ENCODE assay signal across 8 mouse cellular contexts in the genomic region with DNA sequence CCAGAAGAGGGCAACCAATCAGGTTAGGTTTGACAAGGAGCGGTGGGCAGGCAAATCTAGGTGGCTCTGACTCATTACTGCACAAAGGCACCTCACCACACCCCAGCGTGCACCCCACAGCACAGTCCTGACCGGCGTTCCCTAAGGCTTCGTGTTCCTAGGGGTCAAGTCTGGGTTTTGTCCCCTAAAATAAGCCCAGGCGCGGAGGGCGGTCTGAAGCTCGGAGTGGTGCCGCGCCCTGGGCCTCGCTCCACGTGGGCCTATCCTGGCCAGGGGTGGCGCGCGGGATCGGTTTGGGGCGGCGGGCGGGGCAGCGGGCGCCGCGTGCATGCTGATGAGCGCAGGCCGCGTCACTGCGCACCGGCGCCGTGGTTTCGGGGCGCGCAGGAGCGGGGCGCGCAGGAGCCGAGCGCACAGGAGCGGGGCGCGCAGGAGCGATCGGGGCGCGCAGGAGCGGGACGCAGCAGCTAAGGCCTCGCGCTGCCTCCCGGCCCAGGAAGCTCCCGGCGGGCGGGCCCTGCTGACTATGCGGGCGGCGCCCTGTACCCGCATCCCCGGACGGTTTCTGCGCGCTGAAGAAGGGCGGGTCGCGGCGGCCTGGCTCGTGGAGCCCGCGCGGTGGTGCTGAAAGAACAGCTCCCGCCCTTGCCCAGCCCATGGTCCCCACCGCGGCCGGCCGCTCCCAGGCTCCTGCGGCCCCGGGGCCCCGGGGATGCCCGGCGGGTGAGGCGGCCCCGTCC. TPM values are rescaled to one million over a fixed set of nuclear protein-coding genes. Genes with fewer than 3 reads are reported as not detected.
DNase-seq lines count a peak whose midpoint lies in the region; ATAC-seq and TF ChIP-seq lines count a peak whose summit lies in the region.

Galnt9 (plus strand) TSS at position 405 of the 740 bp plus-strand sequence.

- WGBS in thymus, adult 2 months, result 2% methylated on average over 81 of the region's 82 CpGs
- WGBS in embryonic facial prominence, embryonic 14.5 days, result under 1% methylated on average over 31 of the region's 82 CpGs
- under 1% methylated on average over 81 of the region's 82 CpGs for WGBS in heart, embryonic 16.5 days
- 1% methylated on average over 71 of the region's 82 CpGs for WGBS in liver, embryonic 12.5 days (ENCODE audit: insufficient replicate concordance)
- WGBS in neural tube, embryonic 11.5 days, result 0% methylated on average over 79 of the region's 82 CpGs

- peak within 1 kb of the TSS; percentile 68 for H3K4me2 ChIP-seq in embryonic facial prominence, embryonic 14.5 days (ENCODE audit: low read depth, low read length)
- peak within 1 kb of the TSS; percentile 56 for H3K4me2 ChIP-seq in heart, embryonic 16.5 days (ENCODE audit: low read depth, low read length)
- peak within 1 kb of the TSS; percentile 46 for H3K4me2 ChIP-seq in liver, embryonic 12.5 days
- H3K4me2 ChIP-seq in neural tube, embryonic 11.5 days (ENCODE audit: low read depth), result peak within 1 kb of the TSS; percentile 68

- DNase-seq in thymus, adult 2 months, result peak; percentile 6
- no peak for DNase-seq in thymus, adult 18-20 months
- peak; percentile 72 for DNase-seq in embryonic facial prominence, embryonic 14.5 days (ENCODE audit: low spot score)
- DNase-seq in kidney, postnatal 10 days, result peak; percentile 89
- DNase-seq in neural tube, embryonic 11.5 days (ENCODE audit: low spot score), result peak; percentile 74
- peak; percentile 12 to 14 for DNase-seq in thymus, postnatal 36 days

- H3K4me3 ChIP-seq in thymus, adult 2 months (ENCODE audit: control insufficient read depth, insufficient read depth, low read length), result no peak within 1 kb of the TSS
- H3K4me3 ChIP-seq in embryonic facial prominence, embryonic 14.5 days (ENCODE audit: low read depth, low read length), result peak within 1 kb of the TSS; percentile 42
- H3K4me3 ChIP-seq in heart, embryonic 16.5 days (ENCODE audit: low read length), result peak within 1 kb of the TSS; percentile 37
- peak within 1 kb of the TSS; percentile 20 for H3K4me3 ChIP-seq in liver, embryonic 12.5 days
- H3K4me3 ChIP-seq in neural tube, embryonic 11.5 days (ENCODE audit: low read depth, low read length), result peak within 1 kb of the TSS; percentile 43

- TF ChIP-seq POLR2A in thymus, adult 2 months (IDR thresholded peaks at IDR 0.05; ENCODE audit: control insufficient read depth, extremely low read depth, insufficient read depth, low read length, poor library complexity), result no peak

- ATAC-seq in embryonic facial prominence, embryonic 14.5 days (ENCODE audit: low read depth), result peak; percentile 87
- peak; percentile 69 for ATAC-seq in heart, embryonic 16.5 days (replicated peaks; ENCODE audit: extremely low read depth, insufficient read depth, low FRiP score)
- ATAC-seq in liver, embryonic 12.5 days, result 0 out of 2 replicates have a peak, but pooled peaks have one; percentile 54
- ATAC-seq in neural tube, embryonic 11.5 days (ENCODE audit: insufficient read depth, low FRiP score, low TSS enrichment), result peak; percentile 53

- 0 out of 2 replicates have a peak, but pooled peaks cover 4% of the 10 kb centered on the region for H3K4me1 ChIP-seq in thymus, adult 2 months (replicated peaks; ENCODE audit: control insufficient read depth, insufficient read depth, low read length)
- H3K4me1 ChIP-seq in embryonic facial prominence, embryonic 14.5 days (ENCODE audit: control insufficient read depth, insufficient read depth, low read length), result no peaks in the 10 kb centered on the region
- peaks cover 2% of the 10 kb centered on the region; the same call in 1 of the 2 replicates for H3K4me1 ChIP-seq in heart, embryonic 16.5 days (ENCODE audit: control insufficient read depth, insufficient read depth, low read length)
- H3K4me1 ChIP-seq in liver, embryonic 12.5 days, result no peaks in the 10 kb centered on the region
- peaks cover 8% of the 10 kb centered on the region; the same call in 1 of the 2 replicates for H3K4me1 ChIP-seq in neural tube, embryonic 11.5 days (ENCODE audit: control insufficient read depth, insufficient read depth, low read length)

- no peaks in the 10 kb centered on the region for H3K36me3 ChIP-seq in thymus, adult 2 months (ENCODE audit: control insufficient read depth, insufficient read depth, low read length)
- H3K36me3 ChIP-seq in embryonic facial prominence, embryonic 14.5 days (ENCODE audit: control insufficient read depth, insufficient read depth, low read length), result no peaks in the 10 kb centered on the region
- no peaks in the 10 kb centered on the region for H3K36me3 ChIP-seq in heart, embryonic 16.5 days (ENCODE audit: control insufficient read depth, insufficient read depth)
- H3K36me3 ChIP-seq in liver, embryonic 12.5 days, result no peaks in the 10 kb centered on the region
- no peaks in the 10 kb centered on the region for H3K36me3 ChIP-seq in neural tube, embryonic 11.5 days (ENCODE audit: control insufficient read depth, insufficient read depth, low read length)

- no peak within 1 kb of the TSS for H3K27ac ChIP-seq in thymus, adult 2 months (ENCODE audit: control insufficient read depth, insufficient read depth, low read length)
- no peak within 1 kb of the TSS for H3K27ac ChIP-seq in embryonic facial prominence, embryonic 14.5 days (replicated peaks; ENCODE audit: low read depth, low read length)
- H3K27ac ChIP-seq in heart, embryonic 16.5 days (ENCODE audit: low read length), result no peak within 1 kb of the TSS
- no peak within 1 kb of the TSS for H3K27ac ChIP-seq in liver, embryonic 12.5 days
- H3K27ac ChIP-seq in neural tube, embryonic 11.5 days (ENCODE audit: low read depth, low read length), result no peak within 1 kb of the TSS

- TF ChIP-seq CTCF in thymus, adult 2 months (IDR thresholded peaks at IDR 0.05; ENCODE audit: borderline replicate concordance, control insufficient read depth, extremely low read depth, insufficient read depth, low read length, poor library complexity), result no peak

- H3K9ac ChIP-seq in embryonic facial prominence, embryonic 14.5 days (ENCODE audit: low read depth, low read length), result 0 out of 2 replicates have a peak within 1 kb of the TSS, but pooled peaks have one; percentile 35
- no peak within 1 kb of the TSS for H3K9ac ChIP-seq in heart, embryonic 16.5 days (ENCODE audit: low read length)
- H3K9ac ChIP-seq in liver, embryonic 12.5 days, result no peak within 1 kb of the TSS
- H3K9ac ChIP-seq in neural tube, embryonic 11.5 days (ENCODE audit: low read length), result peak within 1 kb of the TSS; percentile 35

- no peaks in the 10 kb centered on the region for H3K27me3 ChIP-seq in thymus, adult 2 months (ENCODE audit: control insufficient read depth, insufficient read depth, low read length)
- H3K27me3 ChIP-seq in embryonic facial prominence, embryonic 14.5 days (replicated peaks; ENCODE audit: control insufficient read depth, insufficient read depth, low read length), result peaks cover 49% of the 10 kb centered on the region
- H3K27me3 ChIP-seq in heart, embryonic 16.5 days (ENCODE audit: control insufficient read depth, insufficient read depth, low read length), result peaks cover 60% of the 10 kb centered on the region
- peaks cover 89% of the 10 kb centered on the region for H3K27me3 ChIP-seq in liver, embryonic 12.5 days (replicated peaks)
- H3K27me3 ChIP-seq in neural tube, embryonic 11.5 days (ENCODE audit: control insufficient read depth, insufficient read depth, low read length), result peaks cover 26% of the 10 kb centered on the region

- no peaks in the 10 kb centered on the region for H3K9me3 ChIP-seq in embryonic facial prominence, embryonic 14.5 days (ENCODE audit: control insufficient read depth, low read length)
- H3K9me3 ChIP-seq in heart, embryonic 16.5 days (replicated peaks; ENCODE audit: control insufficient read depth, low read length), result no peaks in the 10 kb centered on the region
- H3K9me3 ChIP-seq in liver, embryonic 12.5 days (replicated peaks), result no peaks in the 10 kb centered on the region
- H3K9me3 ChIP-seq in neural tube, embryonic 11.5 days (ENCODE audit: control insufficient read depth, low read length), result no peaks in the 10 kb centered on the region

RNA-seq across cellular contexts. Expression of gene Galnt9, which starts in this region (rescaled TPM):
- polyA plus RNA-seq in thymus, adult 2 months (2012; rRNA removed), result 0.87 and 1.3 TPM in 2 replicates
- 1.6 and 2.5 TPM in 2 replicates for polyA plus RNA-seq in embryonic facial prominence, embryonic 14.5 days (2014; fragmentation: Nextera tagmentation; extraction: Ambion mirVana)
- polyA plus RNA-seq in heart, embryonic 16.5 days (2015; fragmentation: Nextera tagmentation; extraction: Ambion mirVana), result 0.07 and 0.13 TPM in 2 replicates
- not detected in 2 replicates for polyA plus RNA-seq in liver, embryonic 12.5 days (2016; fragmentation: Nextera tagmentation; extraction: Ambion mirVana)
- polyA plus RNA-seq in neural tube, embryonic 11.5 days (2014; fragmentation: Nextera tagmentation; extraction: Ambion mirVana), result 5.0 and 5.6 TPM in 2 replicates

Comparison
In these comparisons a context has a peak if more than half of its experiments do, and no peak if none do; other contexts are left out.
1. DNase-seq: peak in thymus, adult 2 months (single experiment), embryonic facial prominence, embryonic 14.5 days (single experiment), kidney, postnatal 10 days (single experiment), neural tube, embryonic 11.5 days (single experiment) and thymus, postnatal 36 days (2 of 2); none in thymus, adult 18-20 months (0 of 2).
2. Peak in ATAC-seq, H3K4me3 ChIP-seq and H3K4me2 ChIP-seq in heart, embryonic 16.5 days; RNA of the gene not detected or under 1 TPM.
3. Peak in ATAC-seq, H3K4me3 ChIP-seq and H3K4me2 ChIP-seq in liver, embryonic 12.5 days; RNA of the gene not detected or under 1 TPM.
4. H3K9ac ChIP-seq: peak in embryonic facial prominence, embryonic 14.5 days (single experiment) and neural tube, embryonic 11.5 days (single experiment); none in heart, embryonic 16.5 days (single experiment) and liver, embryonic 12.5 days (single experiment).
5. Peak in every context shown above with its lines, with median percentiles within 50 percentile points of each other: ATAC-seq and H3K4me2 ChIP-seq.